Mouse (Mus musculus) forebrain, embryonic 15.5 days (tissue): ENCODE measurements around the gene Rbms2. TPM values are rescaled to one million over a fixed set of nuclear protein-coding genes. Genes with fewer than 3 reads are reported as not detected.

Experiments used
- ATAC-seq: fragments of 200-750 bp; cut with Nextera tagmentation; replicated peaks from 2 replicates; pipeline ENCODE4 v1.8.0; 2017; ENCODE audit warnings: mild to moderate bottlenecking, moderate TSS enrichment, moderate library complexity
- H3K27ac ChIP-seq: fragments of 300-500 bp; sonication (generic); replicated peaks from 2 replicates; pipeline ENCODE4 v1.5.1; 2015; ENCODE audit warnings: mild to moderate bottlenecking, inconsistent platforms
- H3K27me3 ChIP-seq: fragments of 300-500 bp; sonication (generic); 2 replicates; pipeline ENCODE4 v1.6.1; 2015; ENCODE audit warnings: inconsistent platforms
- H3K36me3 ChIP-seq: fragments of 300-500 bp; sonication (generic); 2 replicates; pipeline ENCODE4 v1.6.1; 2015; ENCODE audit warnings: mild to moderate bottlenecking, inconsistent platforms
- H3K4me1 ChIP-seq: fragments of 300-500 bp; sonication (generic); 2 replicates; pipeline ENCODE4 v1.6.1; 2015; ENCODE audit warnings: inconsistent platforms
- H3K4me2 ChIP-seq: fragments of 300-500 bp; sonication (generic); replicated peaks from 2 replicates; pipeline ENCODE4 v1.6.1; 2015; ENCODE audit warnings: mild to moderate bottlenecking, inconsistent platforms
- H3K4me3 ChIP-seq: fragments of 300-500 bp; sonication (generic); 2 replicates; pipeline ENCODE4 v1.5.1; 2015; ENCODE audit warnings: mild to moderate bottlenecking, inconsistent platforms
- H3K9ac ChIP-seq: fragments of 300-500 bp; sonication (generic); replicated peaks from 2 replicates; pipeline ENCODE4 v1.6.1; 2015; ENCODE audit warnings: mild to moderate bottlenecking, inconsistent platforms
- H3K9me3 ChIP-seq: fragments of 300-500 bp; sonication (generic); 2 replicates; pipeline ENCODE4 v1.6.1; 2016; ENCODE audit warnings: inconsistent platforms
- WGBS: fragments of 180-500 bp; shearing (Covaris S2); methylation state at CpG from one replicate; pipeline ENCODE4 v1.1.7; 2015; ENCODE audit warnings: mixed read lengths; 5-methylcytosine and 5-hydroxymethylcytosine counted together
- polyA plus RNA-seq: library from polyadenylated mRNA; unstranded; fragments of >200 nt; fragmentation: Nextera tagmentation; extraction: Ambion mirVana; gene quantifications from 2 replicates; pipeline ENCODE4 v1.2.1, GENCODE M21; 2015

Rbms2 gene
- polyA plus RNA-seq, 1 experiment from 2014 or later, result 9.0 TPM

DNA sequence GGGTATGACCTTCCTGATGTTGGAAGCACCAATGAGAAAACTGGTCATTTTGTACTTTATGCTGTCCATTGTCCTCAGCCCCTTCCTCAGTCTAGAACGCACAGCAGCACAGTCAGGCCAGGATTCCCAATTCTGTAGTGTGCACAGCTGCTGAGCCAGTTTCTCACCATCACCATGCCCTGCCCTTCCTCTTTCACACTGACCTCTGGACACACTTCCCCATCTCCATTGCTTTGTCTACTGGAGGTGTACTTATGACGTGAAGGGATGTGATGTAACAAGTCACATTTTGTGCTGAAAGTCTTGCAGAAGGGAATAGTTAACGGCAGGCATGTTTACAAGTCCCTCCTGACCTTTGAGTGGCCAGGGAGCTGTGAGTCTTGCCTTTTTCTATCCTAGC, 48.8 kb downstream of the Rbms2 start:
- WGBS, result 90% methylated on average over 3 of the region's 3 CpGs
- ATAC-seq, result no peak
- no peaks in the 10 kb centered on the region for H3K4me1 ChIP-seq
- peaks cover 32% of the 10 kb centered on the region for H3K36me3 ChIP-seq
- H3K4me2 ChIP-seq, result no peak overlapping the region
- H3K4me3 ChIP-seq, result no peak overlapping the region
- no peak overlapping the region for H3K9ac ChIP-seq
- no peaks in the 10 kb centered on the region for H3K27me3 ChIP-seq
- no peaks in the 10 kb centered on the region for H3K9me3 ChIP-seq
- H3K27ac ChIP-seq, result no peak overlapping the region

DNA sequence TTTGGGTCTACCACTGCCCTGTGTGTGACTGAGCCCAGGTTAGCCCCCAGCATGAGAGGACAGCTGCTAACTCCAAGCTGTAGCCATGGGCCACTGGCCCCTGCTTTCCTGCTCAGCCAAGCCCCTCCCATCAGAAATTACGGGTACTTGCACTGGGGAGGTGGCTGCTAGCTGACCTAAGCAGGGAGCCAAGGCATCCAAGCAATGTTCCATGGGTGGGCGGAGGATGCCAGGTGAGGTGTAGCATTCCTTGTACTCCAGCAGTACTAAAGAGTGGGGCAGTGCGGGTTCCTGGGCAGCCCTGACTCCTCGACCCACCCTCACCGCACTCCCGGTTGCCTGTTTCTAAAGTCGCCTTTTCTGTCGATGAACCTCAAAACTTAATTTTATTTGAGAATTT, 52.0 kb downstream of the Rbms2 start:
- no peaks in the 10 kb centered on the region for H3K4me1 ChIP-seq
- H3K4me2 ChIP-seq, result no peak overlapping the region
- H3K27me3 ChIP-seq, result no peaks in the 10 kb centered on the region
- no peak overlapping the region for H3K9ac ChIP-seq
- WGBS, result 95% methylated on average over 8 of the region's 8 CpGs
- no peak overlapping the region for H3K4me3 ChIP-seq
- H3K9me3 ChIP-seq, result no peaks in the 10 kb centered on the region
- no peak overlapping the region for H3K27ac ChIP-seq
- peaks cover 64% of the 10 kb centered on the region for H3K36me3 ChIP-seq
- ATAC-seq, result no peak

DNA sequence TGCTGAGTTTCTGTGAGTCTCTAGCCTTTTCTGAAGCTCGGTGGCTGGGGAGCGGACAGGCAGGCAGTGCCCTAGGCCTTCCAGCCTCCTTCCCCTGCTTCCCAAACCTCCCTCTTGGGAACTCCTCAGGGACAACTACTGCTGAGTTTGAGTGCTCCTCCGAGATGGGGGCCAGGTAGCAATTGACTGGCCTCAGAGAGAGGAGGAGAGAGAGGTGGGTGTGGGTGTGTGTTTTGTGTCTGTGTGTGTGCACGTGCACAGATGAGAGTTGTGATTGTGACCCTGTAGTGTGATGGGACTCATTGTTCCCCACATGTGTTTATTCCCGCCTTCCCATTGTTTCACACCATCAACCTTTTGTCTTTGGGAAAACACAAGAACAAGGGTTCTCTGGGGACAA, 52.6 kb downstream of the Rbms2 start:
- no peak overlapping the region for H3K4me2 ChIP-seq
- no peak for ATAC-seq
- H3K4me3 ChIP-seq, result no peak overlapping the region
- H3K9me3 ChIP-seq, result no peaks in the 10 kb centered on the region
- no peak overlapping the region for H3K27ac ChIP-seq
- H3K27me3 ChIP-seq, result no peaks in the 10 kb centered on the region
- peaks cover 70% of the 10 kb centered on the region for H3K36me3 ChIP-seq
- H3K4me1 ChIP-seq, result no peaks in the 10 kb centered on the region
- 77% methylated on average over 5 of the region's 5 CpGs for WGBS
- no peak overlapping the region for H3K9ac ChIP-seq

DNA sequence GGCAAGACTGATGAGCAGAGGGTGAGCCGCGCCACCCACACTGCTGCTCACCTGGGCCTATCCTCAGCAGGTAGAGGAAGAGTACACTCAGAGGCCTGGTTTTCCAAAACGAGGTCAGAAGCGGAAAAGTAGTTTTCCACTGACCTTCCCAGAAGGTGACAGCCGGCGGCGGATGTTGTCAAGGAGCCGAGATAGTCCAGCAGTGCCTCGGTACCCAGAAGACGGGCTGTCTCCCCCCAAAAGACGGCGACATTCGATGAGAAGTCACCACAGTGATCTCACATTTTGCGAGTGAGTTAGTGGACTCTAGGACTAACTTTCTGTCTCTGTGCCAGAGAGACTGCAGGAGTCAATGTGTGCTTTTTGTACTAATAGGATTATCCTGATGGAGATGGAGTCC, 54.1 kb downstream of the Rbms2 start:
- ATAC-seq, result no peak

DNA sequence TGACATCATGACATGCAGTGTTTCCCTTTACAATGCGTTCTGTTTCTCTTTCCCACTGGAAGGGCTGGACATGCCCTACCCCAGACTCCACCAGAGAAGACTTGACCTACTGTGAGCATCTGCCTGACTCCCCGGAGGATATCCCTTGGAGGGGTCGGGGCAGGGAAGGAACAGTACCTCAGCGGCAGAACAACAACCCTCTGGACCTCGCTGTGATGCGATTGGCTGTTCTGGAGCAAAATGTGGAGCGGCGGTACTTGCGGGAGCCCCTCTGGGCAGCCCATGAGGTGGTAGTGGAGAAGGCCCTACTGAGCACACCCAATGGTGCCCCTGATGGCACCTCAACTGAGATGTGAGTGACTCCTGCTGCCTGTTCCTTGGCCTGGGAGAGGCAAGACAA, 55.3 kb downstream of the Rbms2 start:
- H3K9me3 ChIP-seq, result no peaks in the 10 kb centered on the region
- no peak overlapping the region for H3K9ac ChIP-seq
- no peak overlapping the region for H3K4me2 ChIP-seq
- no peaks in the 10 kb centered on the region for H3K27me3 ChIP-seq
- H3K4me3 ChIP-seq, result no peak overlapping the region
- WGBS, result 94% methylated on average over 9 of the region's 9 CpGs
- ATAC-seq, result no peak
- peaks cover 86% of the 10 kb centered on the region for H3K36me3 ChIP-seq
- H3K4me1 ChIP-seq, result no peaks in the 10 kb centered on the region
- H3K27ac ChIP-seq, result no peak overlapping the region

More for the DNA sequence above, 54.1 kb downstream of the Rbms2 start:
- Histone ChIP-seq H3K27me3 (no peaks in the 10 kb centered on the region), H3K4me2 (no peak overlapping the region), H3K9me3 (no peaks in the 10 kb centered on the region), H3K36me3 (peaks cover 84% of the 10 kb centered on the region), H3K27ac (no peak overlapping the region), H3K4me3 (no peak overlapping the region), H3K9ac (no peak overlapping the region), H3K4me1 (no peaks in the 10 kb centered on the region)
- 91% methylated on average over 14 of the region's 14 CpGs for WGBS

DNA sequence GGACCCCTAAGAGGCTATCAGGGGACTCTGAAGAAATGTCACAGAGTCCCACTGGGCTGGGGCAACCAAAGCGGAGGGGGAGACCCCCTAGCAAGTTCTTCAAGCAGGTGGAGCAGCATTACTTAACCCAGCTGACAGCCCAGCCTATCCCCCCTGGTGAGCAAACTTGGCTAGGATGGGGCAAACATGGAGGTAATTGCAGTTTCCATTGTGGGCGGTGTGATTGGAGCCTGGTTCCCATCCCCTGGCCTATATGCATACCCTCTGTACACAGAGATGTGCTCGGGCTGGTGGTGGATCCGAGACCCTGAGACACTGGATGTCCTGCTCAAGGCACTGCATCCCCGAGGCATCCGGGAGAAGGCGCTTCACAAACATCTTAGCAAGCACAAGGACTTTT, 56.3 kb downstream of the Rbms2 start:
- Histone ChIP-seq H3K4me2 (no peak overlapping the region), H3K9ac (no peak overlapping the region), H3K4me3 (no peak overlapping the region), H3K27ac (no peak overlapping the region), H3K27me3 (no peaks in the 10 kb centered on the region), H3K9me3 (no peaks in the 10 kb centered on the region), H3K4me1 (no peaks in the 10 kb centered on the region), H3K36me3 (peaks cover 89% of the 10 kb centered on the region)
- 95% methylated on average over 7 of the region's 7 CpGs for WGBS
- no peak for ATAC-seq

DNA sequence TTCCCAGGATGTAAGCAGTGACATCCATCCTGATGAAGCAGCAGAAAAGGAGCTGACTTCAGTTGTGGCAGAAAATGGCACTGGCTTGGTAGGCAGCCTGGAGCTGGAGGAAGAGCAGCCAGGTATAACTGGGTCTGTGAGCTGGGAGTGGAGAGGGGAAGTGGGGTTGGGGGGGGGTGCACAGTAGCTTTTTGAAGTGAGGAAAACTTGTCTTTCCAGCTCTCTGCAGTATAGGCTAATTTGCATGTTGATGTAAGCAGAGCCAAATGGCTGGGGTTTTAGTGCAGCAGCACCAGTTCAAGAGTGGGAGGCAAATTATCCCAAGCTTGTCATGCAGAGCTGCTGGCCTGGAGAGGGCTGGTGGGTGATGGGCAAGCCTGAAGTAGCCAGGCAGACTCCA, 68.9 kb downstream of the Rbms2 start:
- H3K36me3 ChIP-seq, result peaks cover 63% of the 10 kb centered on the region
- no peak overlapping the region for H3K4me2 ChIP-seq
- no peak for ATAC-seq

DNA sequence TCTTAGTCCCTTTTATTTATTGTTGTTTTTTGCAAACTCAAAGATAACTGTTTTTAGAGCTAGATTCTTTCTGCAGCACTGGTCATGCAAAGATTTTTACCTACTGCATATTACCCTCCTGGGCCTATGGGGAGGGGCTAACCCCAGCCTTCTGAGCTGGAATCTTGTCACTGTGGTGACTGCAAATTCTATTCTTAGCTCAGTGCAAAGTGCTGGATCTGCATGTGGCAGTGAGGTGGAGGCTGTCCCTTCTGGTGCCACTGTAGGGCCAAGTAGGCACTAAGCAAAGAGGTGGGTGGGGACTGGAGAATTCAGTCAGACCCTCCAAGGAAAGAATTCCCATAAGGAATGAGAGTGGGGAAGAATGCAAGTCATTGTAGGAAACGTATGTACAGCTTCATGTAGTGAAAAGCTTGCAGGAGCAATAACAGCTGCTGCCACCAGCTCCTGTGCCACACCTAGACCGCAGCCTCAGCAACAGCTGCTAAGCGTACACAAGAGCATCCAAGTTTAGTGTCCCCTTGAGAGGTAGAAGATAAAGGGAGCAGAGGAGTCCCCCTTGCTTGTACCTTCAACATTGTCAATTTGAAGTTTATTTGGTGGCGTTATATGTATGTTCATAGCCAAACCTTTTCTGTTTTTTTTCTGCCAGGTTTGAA, 69.9 kb downstream of the Rbms2 start:
- Histone ChIP-seq H3K9ac (no peak overlapping the region), H3K4me3 (no peak overlapping the region), H3K27ac (no peak overlapping the region), H3K9me3 (no peaks in the 10 kb centered on the region), H3K4me2 (no peak overlapping the region), H3K4me1 (no peaks in the 10 kb centered on the region), H3K36me3 (peaks cover 53% of the 10 kb centered on the region), H3K27me3 (no peaks in the 10 kb centered on the region)
- 93% methylated on average over 4 of the region's 4 CpGs for WGBS
- ATAC-seq, result no peak

More for the DNA sequence above, 68.9 kb downstream of the Rbms2 start:
- no peak overlapping the region for H3K9ac ChIP-seq
- H3K4me1 ChIP-seq, result no peaks in the 10 kb centered on the region
- no peaks in the 10 kb centered on the region for H3K9me3 ChIP-seq
- no peak overlapping the region for H3K27ac ChIP-seq
- H3K27me3 ChIP-seq, result no peaks in the 10 kb centered on the region
- no peak overlapping the region for H3K4me3 ChIP-seq

DNA sequence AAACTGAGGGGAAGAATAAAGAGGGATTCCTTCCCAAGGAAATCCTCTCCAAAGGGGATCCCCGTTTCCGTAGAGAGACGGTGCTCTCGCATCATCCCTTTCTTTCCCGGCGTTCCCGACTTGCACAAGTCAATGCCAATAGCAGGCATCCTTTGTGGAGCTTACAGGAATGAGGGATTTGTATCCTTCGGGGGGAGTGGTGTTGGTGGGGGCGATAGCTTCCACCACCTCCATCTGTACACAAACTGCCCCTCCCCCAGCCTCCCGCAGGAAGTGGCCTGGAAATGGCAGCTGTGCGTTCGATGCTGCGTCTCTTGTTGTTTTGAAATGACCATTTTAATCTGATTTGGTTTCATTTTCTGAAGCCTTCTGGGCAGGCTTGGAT, 82.5 kb downstream of the Rbms2 start:
- Histone ChIP-seq H3K9ac (peak overlapping the region; percentile 70), H3K36me3 (no peaks in the 10 kb centered on the region), H3K4me3 (peak overlapping the region; percentile 96), H3K4me1 (peaks cover 40% of the 10 kb centered on the region), H3K4me2 (peak overlapping the region; percentile 68), H3K27me3 (no peaks in the 10 kb centered on the region), H3K9me3 (no peaks in the 10 kb centered on the region), H3K27ac (peak overlapping the region; percentile 88)
- WGBS, result under 1% methylated on average over 13 of the region's 13 CpGs
- ATAC-seq, result 0 out of 2 replicates have a peak, but pooled peaks have one; percentile 9

DNA sequence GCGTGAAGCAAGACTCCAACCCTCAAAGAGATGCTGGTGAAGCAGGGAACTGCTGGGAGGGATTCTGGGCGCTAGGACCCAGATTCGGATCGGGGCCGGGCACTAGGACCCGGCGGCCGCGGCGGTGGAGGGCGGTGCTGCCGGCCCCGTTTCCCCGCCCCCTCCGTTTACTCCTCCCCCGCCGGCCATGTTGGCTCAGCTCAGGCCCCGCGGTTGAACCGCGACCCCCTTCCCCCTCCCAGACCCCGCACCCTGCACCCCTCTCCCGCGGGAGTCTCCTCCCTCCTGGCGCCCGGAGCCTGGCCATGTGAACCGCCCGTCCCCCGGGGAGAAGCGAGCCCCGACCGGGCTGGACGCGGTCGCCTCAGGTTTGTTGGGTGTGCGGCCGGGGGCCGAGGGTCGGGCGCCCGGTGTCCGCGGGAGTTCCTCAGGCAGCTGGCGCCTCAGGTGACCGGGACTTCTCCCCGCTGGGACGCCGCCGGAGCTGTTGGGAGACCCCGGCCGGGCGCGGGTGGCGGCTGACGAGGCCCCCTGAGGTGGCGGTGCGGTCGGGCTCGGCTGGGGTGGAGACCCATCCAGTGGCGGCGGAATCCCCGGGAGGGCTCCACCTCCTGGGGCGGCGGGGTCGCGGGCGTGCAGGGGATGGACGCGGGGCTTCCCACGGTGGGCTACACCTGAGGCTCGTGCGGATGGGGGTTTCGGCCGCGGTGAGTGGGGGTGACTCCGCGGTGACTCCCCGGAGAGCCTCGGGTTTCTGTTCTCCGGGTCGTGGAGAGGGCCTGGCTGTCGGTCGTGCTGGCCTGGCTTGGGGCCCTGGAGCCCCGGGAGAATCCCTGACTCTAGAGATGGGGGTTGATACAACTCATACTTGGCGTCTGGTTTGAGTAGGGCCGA, 83.2 kb downstream of the Rbms2 start:
- Histone ChIP-seq H3K27ac (peak overlapping the region; percentile 88), H3K4me1 (peaks cover 45% of the 10 kb centered on the region), H3K9ac (peak overlapping the region; percentile 70), H3K36me3 (no peaks in the 10 kb centered on the region), H3K4me3 (peak overlapping the region; percentile 96), H3K9me3 (no peaks in the 10 kb centered on the region), H3K4me2 (peak overlapping the region; percentile 68), H3K27me3 (no peaks in the 10 kb centered on the region)
- WGBS, result under 1% methylated on average over 84 of the region's 86 CpGs
- peak; percentile 84 for ATAC-seq

DNA sequence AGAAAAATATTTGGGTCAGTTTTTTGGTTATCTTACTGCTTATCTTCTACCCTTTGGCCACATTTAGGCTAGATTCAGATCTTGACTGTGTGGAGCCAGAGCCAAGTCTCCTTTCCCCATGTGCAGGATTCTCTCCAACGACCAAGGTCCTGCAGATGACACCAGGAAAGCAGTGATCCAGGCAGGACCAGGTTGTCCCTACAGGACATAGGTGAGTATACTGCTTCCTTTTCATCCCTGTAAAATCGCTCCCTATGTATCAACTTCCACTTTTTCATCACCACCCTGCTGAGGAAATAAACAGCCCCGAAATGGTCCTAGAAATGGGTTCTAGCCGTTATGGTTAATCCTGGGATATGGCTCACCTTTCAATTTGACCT, 83.8 kb downstream of the Rbms2 start:
- H3K27ac ChIP-seq, result no peak overlapping the region
- H3K9ac ChIP-seq, result no peak overlapping the region
- no peaks in the 10 kb centered on the region for H3K36me3 ChIP-seq
- H3K4me3 ChIP-seq, result peak overlapping the region; percentile 96
- no peaks in the 10 kb centered on the region for H3K27me3 ChIP-seq
- H3K4me1 ChIP-seq, result peaks cover 51% of the 10 kb centered on the region
- 19% methylated on average over 4 of the region's 4 CpGs for WGBS
- H3K9me3 ChIP-seq, result no peaks in the 10 kb centered on the region
- no peak for ATAC-seq
- H3K4me2 ChIP-seq, result 0 out of 2 replicates have a peak overlapping the region, but pooled peaks have one; percentile 10

DNA sequence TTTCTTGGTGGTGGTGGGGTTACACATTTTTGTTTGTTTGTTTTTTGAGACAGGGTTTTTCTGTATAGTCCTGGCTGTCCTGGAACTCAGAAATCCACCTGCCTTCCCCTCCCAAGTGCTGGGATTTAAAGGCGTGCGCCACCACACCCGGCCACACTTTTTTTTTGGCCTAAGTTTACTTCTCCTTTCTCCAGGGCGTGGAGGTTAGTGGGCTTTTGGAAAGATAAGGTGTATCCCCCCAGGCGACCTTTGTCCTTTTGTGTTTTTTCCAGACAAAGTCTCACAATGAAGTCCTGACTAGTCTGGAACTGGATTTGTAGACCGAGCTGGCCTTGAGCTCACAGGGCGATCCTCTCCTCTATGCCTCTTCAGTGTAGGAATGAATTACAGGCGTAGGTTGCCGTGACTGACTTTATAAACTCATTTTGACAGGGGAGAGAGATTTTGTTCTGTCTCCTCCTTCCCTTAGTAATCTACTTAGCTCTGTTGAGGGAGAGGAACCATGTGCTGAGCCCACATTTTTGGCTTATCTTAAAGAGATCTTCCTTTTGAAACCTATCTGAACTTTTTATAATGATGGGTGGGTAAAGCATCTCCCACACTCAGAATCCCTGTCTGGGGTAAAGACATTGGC, 85.0 kb downstream of the Rbms2 start:
- peak overlapping the region; percentile 94; the same call in 1 of the 2 replicates for H3K4me2 ChIP-seq
- no peaks in the 10 kb centered on the region for H3K9me3 ChIP-seq
- H3K36me3 ChIP-seq, result peaks cover 6% of the 10 kb centered on the region
- no peak overlapping the region; the same call in 1 of the 2 replicates for H3K27ac ChIP-seq
- peak overlapping the region; percentile 89; the same call in 1 of the 2 replicates for H3K4me3 ChIP-seq
- H3K9ac ChIP-seq, result no peak overlapping the region
- 20% methylated on average over 9 of the region's 9 CpGs for WGBS
- H3K27me3 ChIP-seq, result no peaks in the 10 kb centered on the region
- H3K4me1 ChIP-seq, result peaks cover 61% of the 10 kb centered on the region
- ATAC-seq, result no peak
